Mouse (Mus musculus) spleen, postnatal 14 days (tissue): ENCODE data around the gene Fam174a.
A peak's percentile ranks its signal among the peaks of the same experiment; 100 is the strongest.

ENCODE experiments used
- DNase-seq, 2 experiments: peaks; one replicate each; pipeline ENCODE4 v3.0.0; 2021 to 2022; ENCODE audit warnings: low spot score in 2 of 2

The Fam174a gene

GRCm38 (mm10) chr1:95313393-95314228 lies at the start of gene Fam174a:
Fam174a (plus strand) TSS chr1:95313623.
- DNase-seq: peak; percentile 77 to 84

GRCm38 (mm10) chr1:95263843-95264242 lies 49.6 kb upstream of the Fam174a start:
- DNase-seq: no peak

DNA sequence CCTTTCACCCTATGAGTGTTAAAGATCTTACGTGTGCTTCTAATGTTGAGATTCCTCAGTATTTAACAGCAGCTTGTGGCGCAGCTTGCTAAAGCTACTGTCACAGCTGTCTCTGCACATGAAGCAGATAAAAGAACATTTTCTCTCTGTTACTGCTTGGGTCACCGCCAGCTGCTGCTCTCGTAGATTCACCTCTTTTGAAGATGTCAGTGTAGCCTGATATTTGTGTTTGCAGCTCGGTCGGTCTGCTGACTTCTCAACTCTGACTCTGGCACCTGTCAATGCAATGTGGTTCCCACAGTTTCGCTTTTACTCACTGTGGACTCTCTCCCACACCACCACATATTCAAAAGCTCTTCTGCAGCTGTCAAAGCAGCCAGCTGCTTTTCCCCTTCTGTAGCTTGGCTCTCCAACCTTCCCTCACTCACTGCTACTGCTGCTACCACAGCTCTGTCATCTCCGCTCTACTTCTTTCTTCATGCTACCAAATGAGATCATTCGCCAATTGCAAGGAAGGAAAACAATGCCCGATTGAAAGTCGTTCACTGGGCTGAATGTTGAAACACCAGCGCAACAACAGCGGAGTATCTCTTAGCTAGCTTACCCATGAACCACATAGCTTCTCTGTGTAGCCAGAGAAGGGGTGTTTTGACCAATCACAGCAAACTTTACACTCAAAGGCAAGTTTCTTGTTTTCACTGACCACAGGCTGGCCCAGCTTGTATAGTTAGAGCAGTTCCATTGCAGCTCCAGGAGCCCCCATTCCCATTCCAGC lies 45.3 kb upstream of the Fam174a start:
- peak in 1 of 2 experiments; percentile 2 for DNase-seq

DNA sequence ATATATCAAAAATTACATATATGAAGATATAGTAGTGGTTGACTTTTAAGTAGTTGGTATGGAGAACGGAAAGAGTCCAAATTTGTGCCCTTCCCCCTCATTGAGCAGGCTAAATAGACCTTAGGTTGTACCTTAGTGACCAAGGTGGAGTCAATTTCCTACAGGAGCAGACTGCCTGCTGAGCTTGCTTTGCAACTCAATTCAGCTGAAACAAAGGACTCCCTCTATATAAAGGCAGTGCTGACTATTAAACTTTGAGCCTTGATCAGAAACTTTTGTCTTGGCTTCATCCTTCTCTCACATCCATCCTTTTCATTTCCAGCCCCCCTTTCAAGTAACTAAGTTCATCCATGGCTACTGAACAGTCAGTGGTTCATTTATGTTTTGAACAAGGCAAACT lies 40.1 kb upstream of the Fam174a start:
- no peak for DNase-seq

DNA sequence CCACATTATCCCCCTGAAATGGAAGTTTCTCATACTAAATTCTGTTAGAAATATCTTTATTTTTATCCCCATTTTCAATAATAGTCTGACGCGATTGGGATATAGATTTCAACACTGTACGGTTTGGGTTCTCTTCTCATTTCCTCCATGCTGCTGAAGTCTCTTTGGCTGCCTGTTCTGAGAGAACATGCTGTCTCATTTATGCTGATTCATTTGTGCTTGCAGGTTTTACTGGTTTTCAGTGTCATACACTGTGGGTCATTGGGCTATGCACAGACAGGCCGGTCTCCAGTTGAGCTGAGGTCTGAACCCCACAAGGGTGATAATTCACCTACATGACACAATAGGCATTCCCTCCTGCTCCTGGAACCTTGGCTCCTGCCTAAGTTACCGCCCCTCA lies 5.1 kb upstream of the Fam174a start:
- no peak for DNase-seq

DNA sequence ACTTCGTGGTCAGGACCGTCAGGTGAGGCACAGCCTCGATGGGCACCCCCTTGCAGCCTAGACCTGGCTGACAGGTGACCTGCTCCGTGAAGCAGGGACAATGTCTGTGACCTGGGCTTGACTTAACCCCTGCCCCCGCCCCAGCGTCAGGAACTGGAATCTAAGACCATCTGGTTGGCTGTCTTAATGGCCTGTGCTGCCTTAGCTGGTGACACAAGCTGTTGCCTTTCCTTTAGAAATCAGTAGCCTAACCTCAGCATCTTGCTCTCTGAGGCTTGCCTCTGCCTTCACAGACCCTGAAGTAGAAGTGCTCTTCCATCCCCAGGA lies 769 bp downstream of the Fam174a start:
- DNase-seq: no peak

DNA sequence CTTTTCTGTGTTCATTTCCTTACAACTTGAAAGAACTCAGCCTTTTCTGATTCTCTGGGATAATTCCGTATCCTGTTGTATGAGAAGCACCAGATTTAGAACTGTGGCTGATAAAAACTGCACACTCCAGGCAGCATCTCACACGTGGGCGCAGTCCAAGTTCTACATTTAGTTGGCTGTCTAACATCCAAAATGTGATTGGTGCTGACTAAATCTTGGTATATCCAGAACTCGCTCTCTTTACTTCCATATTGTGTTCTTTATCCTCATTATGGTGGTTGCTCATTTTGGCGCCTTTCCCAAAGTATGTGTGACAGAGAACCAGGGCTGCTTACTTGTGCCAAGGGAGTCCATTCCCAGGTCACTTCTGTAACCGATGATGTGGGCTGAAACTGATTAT lies 2.6 kb downstream of the Fam174a start:
- DNase-seq: no peak

DNA sequence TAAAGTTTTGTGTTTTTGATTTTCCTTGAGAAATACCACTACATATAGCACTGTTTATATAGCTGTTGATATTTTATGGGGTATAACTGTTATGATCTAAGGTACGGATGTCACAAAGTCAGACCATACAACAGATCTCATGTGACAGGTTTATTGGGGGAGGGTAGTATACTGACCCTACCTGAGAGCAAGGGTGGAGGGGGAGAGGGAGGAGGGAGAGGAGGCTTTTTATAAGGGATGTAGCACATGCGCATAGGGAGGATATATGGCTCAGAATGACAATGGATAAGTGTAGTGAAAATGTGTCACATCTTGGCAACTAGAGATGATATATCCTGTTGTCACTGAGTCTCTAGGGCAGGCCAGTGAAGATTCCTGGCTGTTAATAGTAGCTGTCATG lies 8.8 kb downstream of the Fam174a start:
- no peak for DNase-seq

DNA sequence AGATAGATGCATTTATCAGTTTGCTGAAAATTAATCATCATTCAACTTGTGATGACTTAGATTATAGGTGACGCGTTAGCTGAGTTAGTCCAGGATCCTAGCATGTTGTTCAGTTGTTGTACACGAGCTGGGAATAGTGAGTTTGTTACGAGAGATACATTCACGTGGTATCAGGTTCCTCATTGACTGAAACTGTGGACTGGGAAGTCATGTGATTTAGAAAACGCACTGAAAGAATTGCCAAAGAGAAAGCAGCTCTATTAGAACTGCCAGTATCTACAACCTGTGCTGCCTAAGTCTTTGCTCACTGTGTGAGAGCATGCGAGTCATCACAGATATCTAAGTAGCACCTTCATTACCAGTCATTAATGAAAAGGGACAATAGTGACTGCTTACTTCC lies 9.6 kb downstream of the Fam174a start:
- no peak for DNase-seq

DNA sequence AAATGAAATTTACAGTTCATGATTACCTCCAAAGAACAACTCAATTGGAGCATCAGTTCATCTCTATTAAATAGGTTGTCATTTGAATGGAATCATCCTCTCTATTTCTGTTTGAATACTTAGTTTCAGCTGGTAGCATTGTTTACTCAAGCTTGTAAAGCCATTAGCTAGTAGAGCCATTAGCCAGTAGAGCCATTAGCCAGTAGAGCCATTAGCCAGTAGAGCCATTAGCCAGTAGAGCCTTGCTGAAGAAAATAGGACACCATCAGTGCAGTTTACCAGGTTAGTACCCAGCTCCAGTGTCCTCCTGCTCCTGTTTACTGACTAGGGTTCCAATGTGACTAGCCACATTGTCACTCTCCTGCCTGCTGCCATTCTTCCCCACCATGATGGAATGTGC lies 13.4 kb downstream of the Fam174a start:
- no peak for DNase-seq

DNA sequence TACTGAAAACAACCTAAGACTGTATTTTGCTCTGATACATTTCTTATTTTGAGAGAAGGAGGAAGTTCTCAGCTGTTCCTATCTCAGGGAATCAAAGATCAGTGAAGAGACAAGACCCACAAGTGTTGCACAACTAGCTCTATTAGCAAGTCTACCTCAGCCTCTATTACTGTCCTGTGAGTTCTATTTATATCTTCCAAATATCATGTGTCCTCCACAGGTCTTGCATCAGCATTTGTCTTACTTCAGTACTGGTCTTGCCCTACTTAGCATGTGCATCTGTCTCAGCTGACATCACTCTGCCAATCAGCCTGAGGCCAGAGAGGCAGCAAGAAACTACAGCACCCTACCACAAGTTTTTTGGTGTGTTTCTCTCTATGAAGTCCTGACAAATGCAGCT lies 26.2 kb downstream of the Fam174a start:
- DNase-seq: no peak

DNA sequence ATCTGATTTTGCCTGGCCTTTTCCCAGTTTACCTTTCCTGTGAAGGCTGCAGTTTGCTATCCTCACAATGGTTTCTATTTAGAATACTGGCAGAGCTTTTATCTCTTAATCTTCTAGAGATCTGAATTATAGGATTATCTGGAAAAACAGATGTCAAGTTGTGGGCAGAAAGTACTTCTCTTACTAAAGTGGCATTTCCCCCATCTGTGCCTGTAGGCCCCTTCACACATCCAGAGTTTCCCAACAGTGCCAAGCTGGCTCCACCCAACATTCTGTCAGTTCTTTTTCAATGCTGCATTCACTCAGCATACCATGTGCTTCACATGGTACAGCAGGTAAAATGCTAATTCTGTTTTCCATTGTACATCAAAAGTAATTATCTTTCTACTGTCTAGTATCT lies 28.8 kb downstream of the Fam174a start:
- DNase-seq: no peak

DNA sequence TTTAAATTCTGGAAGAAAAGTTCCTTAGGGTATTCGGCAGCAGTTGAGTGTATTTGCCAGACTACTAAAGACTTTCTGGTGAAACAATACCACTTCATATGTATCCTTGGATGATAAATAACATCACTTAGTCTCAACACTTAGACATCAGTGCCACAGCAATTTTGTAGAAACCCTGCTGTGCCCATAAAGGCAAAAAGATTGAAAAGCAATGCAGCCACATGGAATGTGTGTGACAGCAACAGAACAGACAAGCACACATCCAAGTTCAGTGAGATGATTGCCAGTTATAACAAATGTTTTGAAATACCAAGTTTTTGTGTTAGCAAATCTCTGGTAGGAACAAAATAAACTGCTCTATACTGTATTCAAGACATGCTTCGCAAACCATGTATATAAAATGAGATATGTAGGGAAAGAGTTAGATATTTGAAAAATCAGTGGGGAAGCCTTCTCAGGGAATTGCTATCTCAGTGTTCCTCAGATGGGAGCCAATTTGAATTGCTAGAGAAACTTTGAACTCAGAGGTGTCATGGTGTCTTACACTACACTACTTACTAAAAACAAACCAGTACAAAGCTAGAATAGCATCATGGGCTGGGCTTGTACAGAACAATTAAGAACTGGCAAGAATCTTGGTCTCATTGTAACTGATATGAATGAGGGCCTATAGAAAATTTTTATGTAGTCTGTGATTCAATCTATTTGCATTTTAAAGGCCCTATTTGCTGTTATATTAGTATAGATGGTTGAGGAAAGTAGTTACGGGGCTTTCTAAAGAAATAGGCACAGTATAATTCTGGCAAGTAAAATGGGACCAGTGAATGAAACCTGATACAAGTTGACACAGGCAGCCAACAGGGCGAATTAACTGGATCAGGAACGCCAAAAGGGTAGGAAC lies 30.4 kb downstream of the Fam174a start:
- no peak for DNase-seq

DNA sequence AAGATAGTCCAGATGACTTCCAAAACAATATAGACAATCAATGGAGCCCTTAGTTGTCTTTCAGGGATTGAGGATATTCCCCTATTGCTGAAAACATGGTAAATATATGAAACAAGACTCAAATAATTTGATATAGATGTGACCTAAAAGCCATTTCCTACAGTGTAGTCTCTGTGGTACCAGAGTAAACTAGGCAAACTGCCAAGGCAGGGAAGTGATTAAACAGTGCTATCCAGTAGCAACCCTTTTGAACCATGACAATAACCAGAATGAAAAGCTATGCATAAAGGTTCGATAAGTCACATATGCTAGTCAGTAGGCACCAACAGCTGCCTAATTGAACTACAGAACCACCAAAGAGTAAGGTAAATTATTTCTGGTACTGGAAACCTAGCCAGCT lies 40.7 kb downstream of the Fam174a start:
- no peak for DNase-seq

DNA sequence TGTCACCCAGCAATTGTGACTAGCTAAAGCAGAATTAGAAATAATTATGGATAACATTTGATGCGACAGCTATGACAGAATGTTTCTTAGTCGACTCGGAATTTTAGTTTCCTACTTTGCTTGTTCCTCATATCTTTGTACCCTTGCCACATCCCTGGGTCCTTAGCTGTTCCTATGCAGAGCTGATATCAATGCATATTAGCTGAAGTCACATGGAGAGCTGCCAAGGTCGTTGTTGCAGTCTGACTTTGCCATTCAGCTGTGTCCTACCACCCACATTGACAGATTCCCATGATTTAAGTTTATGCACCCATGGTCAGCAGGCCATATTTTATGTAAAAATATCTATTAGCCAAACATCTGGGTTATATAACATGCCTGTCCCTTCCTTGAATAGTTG lies 43.5 kb downstream of the Fam174a start:
- no peak for DNase-seq

DNA sequence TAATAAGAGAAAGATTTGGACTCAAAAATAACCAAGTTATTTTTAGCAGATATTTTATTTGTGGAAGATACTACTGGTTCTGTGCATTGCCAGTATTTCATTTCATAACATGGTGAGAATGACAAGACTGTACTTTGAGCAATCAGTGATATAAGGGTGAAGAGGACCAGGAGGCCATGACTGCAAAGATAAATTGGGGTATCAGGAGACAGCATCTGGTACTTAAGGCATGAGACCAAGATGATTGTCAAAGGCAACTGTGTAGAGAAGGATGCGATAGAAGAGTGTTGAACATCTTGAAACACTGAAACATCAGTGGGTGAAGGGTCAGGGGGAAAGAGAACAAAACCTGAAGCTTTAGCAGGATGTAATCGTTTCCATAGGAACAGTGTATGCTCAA lies 50.3 kb downstream of the Fam174a start:
- DNase-seq: no peak

- DNase-seq: no peak
Observed at GRCm38 (mm10) chr1:95366616-95367373, 53.4 kb downstream of the Fam174a start.

- DNase-seq: no peak
Observed at GRCm38 (mm10) chr1:95367748-95368147, 54.3 kb downstream of the Fam174a start.

- DNase-seq: no peak
Observed at GRCm38 (mm10) chr1:95375443-95375842, 62.0 kb downstream of the Fam174a start.

DNA sequence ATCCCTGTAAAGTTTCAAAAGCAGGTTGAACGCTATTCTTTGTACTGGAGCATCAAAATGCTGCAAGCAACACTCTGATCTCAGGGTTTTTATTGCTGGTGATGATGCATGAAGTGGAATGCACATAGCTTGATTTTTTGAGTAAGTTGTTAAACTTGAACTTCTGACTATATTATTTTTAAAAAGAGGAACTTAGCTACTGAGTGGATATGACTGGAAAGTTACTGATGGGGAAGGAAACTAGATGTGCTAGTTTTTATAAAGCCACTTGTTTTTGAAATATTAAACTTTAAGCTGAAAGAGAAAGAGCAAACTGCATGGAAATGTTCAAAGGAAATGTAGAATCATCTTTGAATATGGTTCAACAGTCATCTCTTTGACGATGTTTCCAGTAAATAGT lies 67.6 kb downstream of the Fam174a start:
- no peak for DNase-seq
